Mouse (Mus musculus) forebrain, embryonic 12.5 days (tissue): ENCODE measurements at regions not wholly inside any gene's neighbourhood (a gene's known extent, or its start where the extent isn't known, plus 50 kb on each side); places are given as distances from the start of the nearest gene placed in this dataset.
A peak's percentile ranks its signal among the peaks of the same experiment; 100 is the strongest.

ENCODE experiments used
- ATAC-seq: fragments of 200-750 bp; cut with Nextera tagmentation; 2 replicates; pipeline ENCODE4 v1.8.0; 2017; ENCODE audit warnings: moderate TSS enrichment; ENCODE audit not compliant: low FRiP score
- H3K27ac ChIP-seq: fragments of 300-500 bp; sonication (generic); 2 replicates; pipeline ENCODE4 v1.5.1; 2016; ENCODE audit warnings: mild to moderate bottlenecking
- H3K27me3 ChIP-seq: fragments of 300-500 bp; sonication (generic); 2 replicates; pipeline ENCODE4 v1.6.1; 2016; ENCODE audit warnings: mild to moderate bottlenecking
- H3K36me3 ChIP-seq: fragments of 300-500 bp; sonication (generic); replicated peaks from 2 replicates; pipeline ENCODE4 v1.6.1; 2016; ENCODE audit warnings: mild to moderate bottlenecking
- H3K4me1 ChIP-seq: fragments of 300-500 bp; sonication (generic); 2 replicates; pipeline ENCODE4 v1.6.1; 2016
- H3K4me2 ChIP-seq: fragments of 300-500 bp; sonication (generic); 2 replicates; pipeline ENCODE4 v1.6.1; 2016; ENCODE audit warnings: mild to moderate bottlenecking, moderate library complexity
- H3K4me3 ChIP-seq: fragments of 300-500 bp; sonication (generic); replicated peaks from 2 replicates; pipeline ENCODE4 v1.5.1; 2016; ENCODE audit warnings: mild to moderate bottlenecking
- H3K9ac ChIP-seq: fragments of 300-500 bp; sonication (generic); 2 replicates; pipeline ENCODE4 v1.6.1; 2016; ENCODE audit warnings: mild to moderate bottlenecking
- H3K9me3 ChIP-seq: fragments of 300-500 bp; sonication (generic); 2 replicates; pipeline ENCODE4 v1.6.1; 2016
- WGBS: fragments of 180-500 bp; shearing (Covaris S2); methylation state at CpG from one replicate; pipeline ENCODE4 v1.1.7; 2016; 5-methylcytosine and 5-hydroxymethylcytosine counted together

DNA sequence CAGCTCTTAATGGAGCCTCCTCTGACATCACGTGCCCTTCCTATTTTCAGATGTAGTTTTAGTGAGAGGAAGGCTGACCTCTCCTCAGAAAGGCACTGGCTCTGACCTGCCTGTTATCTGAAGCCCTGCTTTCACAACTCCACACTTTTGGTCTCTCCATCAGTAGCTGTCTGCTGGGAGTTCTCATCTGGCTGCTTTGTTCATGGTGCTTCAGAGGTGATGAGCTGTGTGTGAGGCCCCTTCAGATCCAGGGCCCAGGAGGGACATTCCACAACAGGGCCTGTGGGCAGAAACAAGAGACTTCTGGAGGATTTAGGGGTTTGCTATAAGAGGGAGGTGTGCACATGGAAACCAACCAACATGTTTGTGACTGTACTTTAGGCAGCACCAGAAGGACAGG, 50.8 kb upstream of the Fhl2 start:
- Histone ChIP-seq H3K4me3 (no peak overlapping the region), H3K27ac (no peak overlapping the region), H3K4me1 (no peaks in the 10 kb centered on the region), H3K9me3 (no peaks in the 10 kb centered on the region), H3K36me3 (no peaks in the 10 kb centered on the region), H3K4me2 (no peak overlapping the region), H3K9ac (no peak overlapping the region), H3K27me3 (no peaks in the 10 kb centered on the region)
- ATAC-seq = no peak
- 75% methylated on average over 1 of the region's 1 CpGs for WGBS

DNA sequence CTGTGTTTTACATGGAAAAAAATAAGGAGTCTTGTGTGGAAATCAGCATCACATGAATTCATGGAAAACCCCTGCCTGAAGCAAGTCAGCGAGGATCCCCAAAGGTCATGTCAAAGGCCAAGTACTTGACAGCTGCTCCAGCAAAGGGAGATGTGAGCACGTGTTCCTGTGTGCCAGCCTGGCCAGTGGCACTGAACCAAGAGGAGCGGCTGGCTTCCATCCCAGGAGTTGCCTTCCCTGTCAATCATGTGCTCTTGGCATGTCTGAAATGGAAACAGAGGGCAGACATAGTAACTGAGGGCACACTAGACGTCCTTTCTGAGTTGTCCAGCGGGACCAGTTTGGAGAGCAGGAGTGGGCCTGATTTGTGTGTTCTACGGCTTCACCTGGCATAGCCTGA, 53.5 kb upstream of the Fhl2 start:
- WGBS = 81% methylated on average over 6 of the region's 6 CpGs
- H3K27ac ChIP-seq = no peak overlapping the region
- no peak overlapping the region for H3K4me3 ChIP-seq
- H3K4me1 ChIP-seq = no peaks in the 10 kb centered on the region
- no peak overlapping the region for H3K4me2 ChIP-seq
- no peak for ATAC-seq
- no peaks in the 10 kb centered on the region for H3K9me3 ChIP-seq
- no peaks in the 10 kb centered on the region for H3K36me3 ChIP-seq
- H3K9ac ChIP-seq = no peak overlapping the region
- H3K27me3 ChIP-seq = no peaks in the 10 kb centered on the region

DNA sequence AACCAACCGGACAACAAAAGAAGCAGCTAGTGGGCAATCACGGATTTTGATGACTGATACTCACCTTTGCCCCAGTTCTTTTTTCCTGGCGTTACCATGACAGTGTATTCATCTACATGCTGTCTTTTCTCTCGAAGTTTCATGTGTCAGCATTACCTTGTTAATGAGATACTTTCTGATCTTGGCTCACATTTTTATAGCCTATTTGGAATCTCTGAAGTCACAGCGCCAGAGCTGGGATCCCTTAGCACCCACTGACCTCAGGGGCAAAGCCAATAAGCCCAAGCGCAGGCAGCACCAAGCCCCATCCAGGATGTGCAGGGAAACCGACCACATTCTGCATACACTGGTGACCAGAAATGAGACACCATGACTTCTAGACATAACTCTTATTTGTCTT, 54.6 kb upstream of the Fhl2 start:
- no peak overlapping the region for H3K27ac ChIP-seq
- H3K4me2 ChIP-seq = no peak overlapping the region
- no peak overlapping the region for H3K4me3 ChIP-seq

DNA sequence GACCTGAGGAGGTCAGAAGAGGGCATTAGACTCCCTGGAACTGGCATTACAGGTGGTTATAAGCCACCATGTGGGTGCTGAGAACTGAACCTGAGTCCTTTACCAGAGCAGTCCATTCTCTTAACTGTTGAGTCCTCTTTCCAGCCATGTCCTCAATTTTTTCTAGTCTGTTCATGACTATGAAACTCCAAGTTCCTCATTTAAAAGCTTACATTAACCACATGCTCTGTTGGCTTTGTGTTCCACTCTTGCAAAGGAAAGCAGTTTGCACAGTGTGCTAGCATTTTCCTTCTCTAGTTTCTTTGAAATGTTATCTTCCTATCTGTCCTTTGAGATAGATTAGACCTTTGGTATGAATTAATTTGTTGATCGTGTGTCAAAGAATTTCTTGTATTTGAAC, 57.3 kb upstream of the Fhl2 start:
- no peak overlapping the region for H3K4me2 ChIP-seq
- 85% methylated on average over 1 of the region's 1 CpGs for WGBS
- H3K27ac ChIP-seq = no peak overlapping the region
- no peaks in the 10 kb centered on the region for H3K4me1 ChIP-seq
- no peaks in the 10 kb centered on the region for H3K36me3 ChIP-seq
- ATAC-seq = no peak
- no peak overlapping the region for H3K9ac ChIP-seq
- no peak overlapping the region for H3K4me3 ChIP-seq
- no peaks in the 10 kb centered on the region for H3K27me3 ChIP-seq
- no peaks in the 10 kb centered on the region for H3K9me3 ChIP-seq

More for the DNA sequence above, 54.6 kb upstream of the Fhl2 start:
- H3K9me3 ChIP-seq = no peaks in the 10 kb centered on the region
- H3K4me1 ChIP-seq = no peaks in the 10 kb centered on the region
- H3K27me3 ChIP-seq = no peaks in the 10 kb centered on the region
- no peak for ATAC-seq
- no peak overlapping the region for H3K9ac ChIP-seq
- 74% methylated on average over 7 of the region's 7 CpGs for WGBS
- no peaks in the 10 kb centered on the region for H3K36me3 ChIP-seq

DNA sequence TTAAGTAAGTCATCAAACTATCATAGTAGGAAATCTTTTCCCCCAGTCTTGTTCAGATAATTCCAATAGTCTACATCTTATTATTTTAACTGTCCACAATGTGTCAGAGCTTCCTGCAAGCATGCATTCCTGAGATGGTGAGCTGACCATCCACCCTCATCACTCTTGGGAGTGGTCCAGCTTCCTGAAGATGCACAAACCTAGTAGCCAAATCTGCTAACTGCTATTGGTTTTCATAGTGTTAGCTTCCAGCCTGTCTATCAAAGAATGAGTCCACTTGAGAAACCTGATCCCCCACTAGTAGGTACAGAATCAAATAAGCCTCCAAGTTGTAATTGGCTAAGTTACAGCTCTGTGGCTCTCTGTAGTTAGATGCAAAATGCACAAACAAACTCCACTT, 59.3 kb upstream of the Fhl2 start:
- Histone ChIP-seq H3K27ac (no peak overlapping the region), H3K4me1 (no peaks in the 10 kb centered on the region), H3K9me3 (no peaks in the 10 kb centered on the region), H3K9ac (no peak overlapping the region), H3K27me3 (no peaks in the 10 kb centered on the region), H3K4me2 (no peak overlapping the region), H3K4me3 (no peak overlapping the region), H3K36me3 (no peaks in the 10 kb centered on the region)
- no peak for ATAC-seq

DNA sequence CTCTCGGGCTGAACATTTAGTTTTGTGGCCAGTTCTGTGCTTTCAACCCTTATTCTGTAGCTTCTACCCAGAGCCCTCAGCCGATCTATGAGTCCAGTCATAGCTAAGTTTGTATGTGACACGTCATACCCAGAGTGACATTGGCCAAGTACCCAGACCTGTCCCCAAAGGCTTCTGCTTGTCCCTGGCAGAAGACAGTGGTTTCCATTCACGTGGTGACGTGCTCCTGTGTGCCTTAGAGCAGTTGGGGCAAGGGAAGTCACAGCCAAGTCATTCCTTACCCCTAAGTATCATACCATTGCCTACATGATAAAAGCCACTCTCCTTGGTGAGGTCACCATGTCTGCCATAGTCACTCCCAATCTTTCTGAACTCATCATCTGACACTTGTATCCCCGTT, 61.1 kb upstream of the Fhl2 start:
- no peak for ATAC-seq
- Histone ChIP-seq H3K4me1 (no peaks in the 10 kb centered on the region), H3K4me2 (no peak overlapping the region), H3K9ac (no peak overlapping the region), H3K4me3 (no peak overlapping the region), H3K27me3 (no peaks in the 10 kb centered on the region), H3K27ac (no peak overlapping the region), H3K36me3 (no peaks in the 10 kb centered on the region), H3K9me3 (no peaks in the 10 kb centered on the region)
- 90% methylated on average over 6 of the region's 6 CpGs for WGBS

DNA sequence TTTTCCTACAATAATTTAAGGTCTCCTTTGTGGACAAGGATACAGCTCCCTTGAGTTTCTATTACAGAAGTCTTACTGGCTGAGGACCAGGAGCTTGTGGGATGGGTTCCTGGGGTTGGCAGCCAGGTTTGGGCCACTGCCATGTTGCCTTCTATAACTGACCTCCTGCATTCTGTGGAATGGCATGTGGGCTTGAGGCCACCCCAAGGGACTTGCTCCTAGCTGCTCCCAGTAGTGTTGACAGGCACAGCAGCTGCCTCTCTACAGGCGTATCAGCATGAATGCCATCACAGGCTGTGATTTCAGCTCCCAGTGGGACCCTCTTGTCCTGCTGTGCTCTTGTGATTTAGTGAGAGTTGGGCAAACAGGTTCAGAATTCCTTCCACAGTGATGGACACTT, 63.1 kb upstream of the Fhl2 start:
- H3K27me3 ChIP-seq = no peaks in the 10 kb centered on the region
- WGBS = 65% methylated on average over 1 of the region's 1 CpGs
- no peaks in the 10 kb centered on the region for H3K4me1 ChIP-seq
- no peak overlapping the region for H3K27ac ChIP-seq
- ATAC-seq = no peak
- no peaks in the 10 kb centered on the region for H3K9me3 ChIP-seq
- no peak overlapping the region for H3K4me3 ChIP-seq
- H3K36me3 ChIP-seq = no peaks in the 10 kb centered on the region
- no peak overlapping the region for H3K4me2 ChIP-seq
- no peak overlapping the region for H3K9ac ChIP-seq

DNA sequence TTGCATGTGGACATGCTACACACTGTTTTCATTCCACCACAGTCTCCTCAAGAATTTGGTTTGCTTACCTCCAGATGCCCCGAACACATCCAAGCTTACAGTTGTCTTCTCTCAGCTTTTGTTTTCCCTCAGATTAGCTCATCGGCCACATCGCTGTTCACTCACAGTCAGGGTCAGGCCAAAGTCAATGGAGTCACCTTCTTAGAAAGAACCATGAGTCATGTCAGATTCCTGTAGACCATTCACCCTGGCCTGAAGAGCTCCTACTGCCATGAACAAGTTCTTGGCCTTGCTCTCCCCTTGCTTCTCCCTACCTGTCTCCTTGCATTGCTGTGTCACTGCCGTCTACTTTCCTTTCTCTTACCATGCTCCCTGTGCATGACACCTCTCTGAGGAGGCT, 63.7 kb upstream of the Fhl2 start:
- H3K4me2 ChIP-seq = no peak overlapping the region
- H3K4me3 ChIP-seq = no peak overlapping the region
- H3K27me3 ChIP-seq = no peaks in the 10 kb centered on the region
- no peaks in the 10 kb centered on the region for H3K4me1 ChIP-seq
- H3K9me3 ChIP-seq = no peaks in the 10 kb centered on the region
- H3K9ac ChIP-seq = no peak overlapping the region
- H3K27ac ChIP-seq = no peak overlapping the region
- WGBS = 96% methylated on average over 4 of the region's 4 CpGs
- no peak for ATAC-seq
- H3K36me3 ChIP-seq = no peaks in the 10 kb centered on the region

DNA sequence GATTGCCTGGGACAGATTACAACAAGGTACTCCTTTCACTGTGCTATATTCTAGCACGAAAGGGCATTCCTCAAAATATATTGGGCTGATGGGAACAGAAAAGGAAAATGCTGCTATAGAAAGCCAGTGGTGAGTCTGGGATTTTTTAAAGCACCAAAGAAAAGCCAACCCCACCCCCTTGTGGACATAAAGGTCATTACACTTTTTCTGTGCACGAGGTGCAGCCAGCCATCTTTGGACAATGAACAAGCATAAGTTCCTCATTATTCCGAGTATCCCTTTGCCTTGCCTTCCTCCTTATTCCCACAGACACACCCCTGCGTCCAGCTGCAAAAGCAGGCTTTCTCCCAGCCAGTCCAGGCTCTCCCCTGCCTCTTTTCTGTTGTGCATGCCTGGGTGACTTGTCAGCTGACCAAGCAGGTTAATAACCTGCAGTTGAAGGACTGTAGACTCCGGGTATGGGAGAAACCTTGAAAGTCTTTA, 67.7 kb upstream of the Fhl2 start:
- Histone ChIP-seq H3K4me2 (no peak overlapping the region), H3K36me3 (no peaks in the 10 kb centered on the region), H3K27ac (no peak overlapping the region), H3K4me1 (no peaks in the 10 kb centered on the region), H3K4me3 (no peak overlapping the region), H3K9ac (no peak overlapping the region), H3K9me3 (no peaks in the 10 kb centered on the region), H3K27me3 (no peaks in the 10 kb centered on the region)
- 27% methylated on average over 5 of the region's 5 CpGs for WGBS
- ATAC-seq = peak; percentile 57; the same call in 1 of the 2 replicates

DNA sequence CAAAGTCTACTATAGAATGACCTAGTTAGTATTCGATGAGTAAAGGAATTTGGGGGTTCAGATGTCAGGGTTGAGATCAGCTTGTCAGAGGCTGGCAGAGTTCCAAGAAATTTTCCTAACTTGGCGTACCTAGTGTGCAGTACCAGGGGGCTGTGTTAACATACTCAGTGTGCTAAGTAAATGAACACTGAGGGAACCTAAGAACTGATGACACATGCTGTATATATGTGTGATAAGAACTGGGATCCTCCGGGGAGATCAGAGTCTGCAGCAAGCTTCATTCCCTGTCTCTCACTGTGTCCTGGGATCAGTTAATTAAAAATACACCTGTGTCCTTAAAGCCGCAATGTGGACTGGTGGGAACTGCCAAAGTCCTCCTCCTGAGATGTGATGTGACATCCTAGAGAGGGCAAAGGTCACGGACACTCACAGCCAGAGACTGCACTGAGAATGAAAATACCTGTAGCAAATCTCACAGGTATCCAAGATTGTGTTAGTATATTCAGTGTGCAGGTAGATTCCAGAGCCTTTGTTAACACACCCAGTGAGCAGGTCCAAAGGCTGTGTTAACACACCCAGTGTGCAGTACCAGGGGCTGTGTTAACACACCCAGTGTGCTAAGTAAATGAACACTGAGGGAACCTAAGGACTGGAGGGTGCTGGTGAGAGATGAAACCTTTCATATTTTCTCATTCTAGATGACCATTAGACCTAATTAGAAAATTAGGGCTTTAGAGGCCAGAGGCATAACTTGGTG, 69.1 kb upstream of the Fhl2 start:
- H3K27me3 ChIP-seq = no peaks in the 10 kb centered on the region
- no peaks in the 10 kb centered on the region for H3K9me3 ChIP-seq
- 91% methylated on average over 5 of the region's 5 CpGs for WGBS
- H3K36me3 ChIP-seq = no peaks in the 10 kb centered on the region
- no peak overlapping the region for H3K4me3 ChIP-seq
- no peak for ATAC-seq
- no peak overlapping the region for H3K4me2 ChIP-seq
- H3K9ac ChIP-seq = no peak overlapping the region
- no peak overlapping the region for H3K27ac ChIP-seq
- no peaks in the 10 kb centered on the region for H3K4me1 ChIP-seq

DNA sequence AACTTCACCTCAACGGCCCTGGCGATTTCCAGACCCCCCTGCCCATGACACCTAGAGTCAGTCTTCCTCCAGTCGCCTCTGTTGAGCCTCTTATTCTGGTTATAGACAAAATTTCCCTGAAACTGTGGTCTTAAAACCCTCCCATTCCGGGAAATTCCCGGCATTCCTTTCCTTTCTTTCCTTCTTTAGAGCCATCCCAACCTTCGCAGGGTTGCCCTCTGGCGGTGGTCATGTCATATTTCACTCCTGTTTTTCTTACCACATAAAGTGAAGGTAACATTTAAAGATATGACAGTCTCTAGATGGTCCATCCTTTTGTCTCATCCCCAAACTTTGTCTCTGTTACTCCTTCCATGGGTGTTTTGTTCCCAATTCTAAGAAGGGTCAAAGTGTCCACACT, 72.9 kb upstream of the Fhl2 start:
- H3K9ac ChIP-seq = no peak overlapping the region
- H3K4me2 ChIP-seq = no peak overlapping the region
- H3K36me3 ChIP-seq = no peaks in the 10 kb centered on the region
- H3K27me3 ChIP-seq = no peaks in the 10 kb centered on the region
- no peaks in the 10 kb centered on the region for H3K4me1 ChIP-seq
- no peaks in the 10 kb centered on the region for H3K9me3 ChIP-seq
- H3K4me3 ChIP-seq = no peak overlapping the region
- no peak overlapping the region for H3K27ac ChIP-seq
- ATAC-seq = no peak
- WGBS = 35% methylated on average over 7 of the region's 7 CpGs

DNA sequence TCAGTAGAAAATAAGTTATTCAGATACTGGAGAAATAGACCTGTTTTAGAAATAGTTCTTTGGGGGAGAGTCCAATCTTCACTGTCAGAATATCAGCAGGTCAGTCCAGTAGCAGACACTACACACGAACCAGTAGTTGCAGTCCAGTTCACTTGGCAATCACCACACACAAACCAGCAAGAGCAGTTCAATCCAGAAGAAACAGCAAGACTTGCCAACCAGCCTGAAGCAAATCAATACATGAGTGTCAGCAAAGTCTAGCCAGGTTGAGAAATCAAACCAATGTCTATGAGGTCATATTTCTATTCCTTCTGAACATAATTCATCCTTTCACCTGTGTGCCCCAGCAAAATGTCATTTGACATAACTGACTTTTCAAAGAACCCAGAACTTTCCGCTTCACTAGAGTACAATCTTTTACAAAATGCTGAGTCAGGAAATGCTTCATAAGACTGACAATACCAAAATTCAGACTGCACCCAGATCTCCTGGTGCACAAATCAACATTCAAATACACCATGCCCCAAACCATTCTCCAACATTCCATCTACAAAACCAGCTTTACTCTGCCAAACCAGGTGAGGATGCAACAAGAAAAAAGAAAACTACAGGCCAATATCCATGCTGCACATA, 76.6 kb upstream of the Fhl2 start:
- Histone ChIP-seq H3K9me3 (no peaks in the 10 kb centered on the region), H3K27me3 (no peaks in the 10 kb centered on the region), H3K9ac (no peak overlapping the region), H3K4me1 (no peaks in the 10 kb centered on the region), H3K27ac (no peak overlapping the region), H3K4me3 (no peak overlapping the region), H3K4me2 (no peak overlapping the region), H3K36me3 (no peaks in the 10 kb centered on the region)
- WGBS = 85% methylated on average over 2 of the region's 2 CpGs
- ATAC-seq = no peak

DNA sequence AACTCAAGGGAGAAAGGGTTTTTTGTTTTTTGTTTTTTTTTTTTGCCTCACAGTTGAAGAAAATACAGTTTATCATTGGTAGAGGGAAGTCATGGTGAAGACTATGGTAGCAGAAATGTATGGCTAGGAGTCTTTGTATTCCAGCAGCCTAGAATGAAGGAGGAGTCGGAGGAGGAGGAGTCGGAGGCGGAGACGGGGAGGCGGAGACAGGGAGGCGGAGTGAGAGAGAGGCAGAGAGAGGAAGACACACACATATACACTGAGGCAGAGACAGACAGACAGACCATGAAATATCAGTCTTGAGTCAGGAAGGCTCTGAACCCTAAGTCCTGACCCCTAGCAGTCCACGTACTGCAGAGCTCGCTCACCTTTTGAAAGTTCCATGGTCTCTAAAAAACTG, 95.0 kb upstream of the Fhl2 start:
- no peak for ATAC-seq
- Histone ChIP-seq H3K27me3 (no peaks in the 10 kb centered on the region), H3K9ac (no peak overlapping the region), H3K27ac (no peak overlapping the region), H3K4me2 (no peak overlapping the region), H3K4me1 (no peaks in the 10 kb centered on the region), H3K4me3 (no peak overlapping the region), H3K36me3 (no peaks in the 10 kb centered on the region), H3K9me3 (no peaks in the 10 kb centered on the region)
- 87% methylated on average over 8 of the region's 8 CpGs for WGBS
